Mouse (Mus musculus): ENCODE data around the gene Kcnh1. TPM values are rescaled to one million over a fixed set of nuclear protein-coding genes. Genes with fewer than 3 reads are reported as not detected.

The Kcnh1 gene
- total and polyA plus RNA-seq, 3 experiments = 0.05 TPM; not detected in 2

DNA sequence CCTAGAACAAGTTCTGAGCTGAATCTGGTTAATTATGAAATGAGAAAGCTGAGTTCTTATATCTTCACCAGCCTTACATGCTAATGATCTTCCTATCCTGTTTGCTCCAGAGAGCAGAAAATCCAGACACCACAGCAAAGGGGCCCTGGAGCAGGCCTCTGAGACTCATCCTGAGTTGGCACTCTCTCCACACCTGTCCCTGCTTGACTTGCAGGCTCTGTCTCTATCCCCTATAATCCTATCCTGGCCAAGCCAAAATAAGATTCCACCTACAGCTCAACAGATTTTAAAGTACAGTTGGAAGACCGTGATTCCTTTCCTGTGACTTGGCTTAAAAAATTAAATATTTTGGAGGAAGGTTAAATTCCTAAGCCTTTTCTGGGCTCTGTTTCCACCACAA, 257.9 kb downstream of the Kcnh1 start:
- no peaks in the 10 kb centered on the region for H3K27me3 ChIP-seq (ENCODE audit: insufficient read depth, low read length)
- peaks cover 52% of the 10 kb centered on the region for H3K9me3 ChIP-seq (replicated peaks)
- no peak for TF ChIP-seq POLR2AphosphoS5 (IDR thresholded peaks at IDR 0.05; ENCODE audit: insufficient replicate concordance, low read depth, low read length)
- TF ChIP-seq GATA1 (IDR thresholded peaks at IDR 0.05; ENCODE audit: borderline replicate concordance, low read length) = no peak
- no peak for TF ChIP-seq TAL1 (conservative IDR thresholded peaks at IDR 0.05; ENCODE audit: low read depth, low read length)
- no peak for TF ChIP-seq CTCF (IDR thresholded peaks at IDR 0.05; ENCODE audit: low read depth, low read length)
- no peak for TF ChIP-seq GATA2 (IDR thresholded peaks at IDR 0.05; ENCODE audit: borderline replicate concordance, low read depth, low read length)
- ATAC-seq (ENCODE audit: extremely low read depth, insufficient number of reproducible peaks, low FRiP score, poor library complexity, severe bottlenecking) (no peak), DNase-seq (ENCODE audit: low spot score) (no peak)
- no peaks in the 10 kb centered on the region for H3K4me1 ChIP-seq (ENCODE audit: insufficient read depth, low read depth, low read length)
- no peak overlapping the region for H3K4me3 ChIP-seq (ENCODE audit: low read depth, low read length)
- no peaks in the 10 kb centered on the region for H3K36me3 ChIP-seq (replicated peaks)

DNA sequence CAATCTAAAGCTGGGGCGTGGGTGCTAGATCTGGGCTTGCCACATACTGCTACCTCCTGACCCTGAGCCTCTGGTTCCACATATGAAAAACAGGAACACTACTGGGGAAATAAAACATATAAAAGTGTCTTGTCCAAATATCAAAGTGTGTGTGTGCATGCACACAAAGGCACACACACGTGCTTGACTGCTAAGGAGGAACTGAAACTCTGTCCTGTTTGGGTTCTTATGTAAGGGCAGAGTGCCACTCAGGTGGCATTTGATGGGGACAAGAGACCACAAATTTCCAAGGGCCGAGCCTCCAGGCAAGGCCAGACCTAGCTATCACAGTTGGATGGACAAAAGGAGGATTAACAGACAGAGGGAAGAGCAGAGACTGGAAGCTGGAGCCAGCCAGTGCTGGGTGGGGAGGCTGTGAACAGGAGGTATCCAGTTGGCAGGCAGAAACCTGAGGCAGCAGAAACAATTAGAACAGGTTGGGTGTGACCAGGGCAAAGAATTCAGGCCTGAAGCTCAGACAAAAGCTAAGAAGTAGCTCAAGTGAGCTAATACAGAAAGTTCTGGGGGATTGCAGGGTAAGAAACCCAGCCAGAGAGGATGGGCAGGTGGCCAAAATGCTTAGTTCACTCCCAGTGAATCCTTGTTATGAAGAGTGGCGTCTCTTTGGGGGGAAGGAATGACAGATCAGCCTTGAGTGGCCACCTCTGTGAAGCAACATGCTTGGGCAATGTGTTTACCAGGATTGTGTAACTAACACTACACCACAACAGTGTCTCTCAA, 259.2 kb downstream of the Kcnh1 start:
- H3K4me1 ChIP-seq (ENCODE audit: insufficient read depth, low read depth, low read length) = no peaks in the 10 kb centered on the region
- peaks cover 55% of the 10 kb centered on the region for H3K9me3 ChIP-seq (replicated peaks)
- no peak overlapping the region for H3K4me3 ChIP-seq (ENCODE audit: low read depth, low read length)
- no peaks in the 10 kb centered on the region for H3K27me3 ChIP-seq (ENCODE audit: insufficient read depth, low read length)
- no peak for TF ChIP-seq GATA1 (IDR thresholded peaks at IDR 0.05; ENCODE audit: borderline replicate concordance, low read length)
- TF ChIP-seq CTCF (IDR thresholded peaks at IDR 0.05; ENCODE audit: low read depth, low read length) = no peak
- TF ChIP-seq POLR2AphosphoS5 (IDR thresholded peaks at IDR 0.05; ENCODE audit: insufficient replicate concordance, low read depth, low read length) = no peak
- TF ChIP-seq GATA2 (IDR thresholded peaks at IDR 0.05; ENCODE audit: borderline replicate concordance, low read depth, low read length) = no peak
- TF ChIP-seq TAL1 (conservative IDR thresholded peaks at IDR 0.05; ENCODE audit: low read depth, low read length) = no peak
- no peaks in the 10 kb centered on the region for H3K36me3 ChIP-seq (replicated peaks)
- ATAC-seq (ENCODE audit: extremely low read depth, insufficient number of reproducible peaks, low FRiP score, poor library complexity, severe bottlenecking) (no peak), DNase-seq (ENCODE audit: low spot score) (no peak)

DNA sequence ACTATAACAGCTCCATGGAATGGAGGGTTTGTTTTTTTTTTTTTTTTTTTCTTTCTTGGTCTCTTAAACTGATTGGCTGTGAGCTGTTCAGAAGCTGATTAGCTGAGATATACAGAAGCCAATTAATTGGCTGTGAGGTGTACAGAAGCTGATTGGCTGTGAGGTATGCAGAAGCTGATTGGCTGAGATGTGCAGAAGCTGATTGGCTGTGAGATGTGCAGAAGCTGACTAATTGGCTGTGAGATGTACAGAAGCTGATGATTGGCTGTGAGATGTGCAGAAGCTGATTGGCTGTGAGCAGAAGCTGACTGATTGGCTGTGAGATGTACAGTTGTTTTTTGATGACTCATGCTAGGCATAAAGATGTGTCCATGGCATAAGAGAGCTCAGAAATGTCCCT, 259.9 kb downstream of the Kcnh1 start:
- ATAC-seq (ENCODE audit: extremely low read depth, insufficient number of reproducible peaks, low FRiP score, poor library complexity, severe bottlenecking) = no peak
- no peak for TF ChIP-seq CTCF (IDR thresholded peaks at IDR 0.05; ENCODE audit: low read depth, low read length)
- TF ChIP-seq GATA1 (IDR thresholded peaks at IDR 0.05; ENCODE audit: borderline replicate concordance, low read length) = no peak
- no peak for TF ChIP-seq POLR2AphosphoS5 (IDR thresholded peaks at IDR 0.05; ENCODE audit: insufficient replicate concordance, low read depth, low read length)
- TF ChIP-seq GATA2 (IDR thresholded peaks at IDR 0.05; ENCODE audit: borderline replicate concordance, low read depth, low read length) = no peak
- no peak for TF ChIP-seq TAL1 (conservative IDR thresholded peaks at IDR 0.05; ENCODE audit: low read depth, low read length)
- H3K27me3 ChIP-seq (ENCODE audit: insufficient read depth, low read length) = no peaks in the 10 kb centered on the region

DNA sequence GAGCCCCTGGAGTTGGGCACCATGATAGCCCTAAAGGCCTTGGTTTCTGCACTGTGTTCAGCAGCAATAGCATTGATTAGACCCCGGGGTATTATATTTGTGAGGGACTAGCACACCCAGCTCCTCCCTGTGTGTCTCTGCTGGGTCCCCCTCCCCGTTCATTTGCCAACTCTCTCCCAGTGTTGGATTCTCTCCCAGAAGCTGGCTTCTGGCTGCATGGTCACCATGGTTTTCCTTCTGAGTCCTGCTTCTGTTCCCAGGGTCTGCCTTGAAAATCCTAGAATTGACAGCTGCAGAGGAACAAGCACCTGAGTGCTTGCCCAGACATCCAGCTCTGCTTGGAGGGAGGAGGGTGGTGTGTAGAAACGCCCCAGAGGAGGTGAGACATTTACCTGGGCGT, 261.1 kb downstream of the Kcnh1 start:
- ATAC-seq (ENCODE audit: extremely low read depth, insufficient number of reproducible peaks, low FRiP score, poor library complexity, severe bottlenecking) (no peak), DNase-seq (ENCODE audit: low spot score) (no peak)
- Histone ChIP-seq H3K4me3 (ENCODE audit: low read depth, low read length) (no peak overlapping the region), H3K4me1 (ENCODE audit: insufficient read depth, low read depth, low read length) (no peaks in the 10 kb centered on the region), H3K27me3 (ENCODE audit: insufficient read depth, low read length) (no peaks in the 10 kb centered on the region), H3K9me3 (replicated peaks) (peaks cover 62% of the 10 kb centered on the region), H3K36me3 (replicated peaks) (no peaks in the 10 kb centered on the region)
- no peak for TF ChIP-seq TAL1 (conservative IDR thresholded peaks at IDR 0.05; ENCODE audit: low read depth, low read length)
- TF ChIP-seq CTCF (IDR thresholded peaks at IDR 0.05; ENCODE audit: low read depth, low read length) = no peak
- TF ChIP-seq GATA1 (IDR thresholded peaks at IDR 0.05; ENCODE audit: borderline replicate concordance, low read length) = no peak
- no peak for TF ChIP-seq POLR2AphosphoS5 (IDR thresholded peaks at IDR 0.05; ENCODE audit: insufficient replicate concordance, low read depth, low read length)
- TF ChIP-seq GATA2 (IDR thresholded peaks at IDR 0.05; ENCODE audit: borderline replicate concordance, low read depth, low read length) = no peak

More for the DNA sequence above, 259.9 kb downstream of the Kcnh1 start:
- no peak for DNase-seq (ENCODE audit: low spot score)
- H3K36me3 ChIP-seq (replicated peaks) = no peaks in the 10 kb centered on the region
- no peaks in the 10 kb centered on the region for H3K4me1 ChIP-seq (ENCODE audit: insufficient read depth, low read depth, low read length)
- H3K9me3 ChIP-seq (replicated peaks) = peaks cover 55% of the 10 kb centered on the region
- H3K4me3 ChIP-seq (ENCODE audit: low read depth, low read length) = no peak overlapping the region

DNA sequence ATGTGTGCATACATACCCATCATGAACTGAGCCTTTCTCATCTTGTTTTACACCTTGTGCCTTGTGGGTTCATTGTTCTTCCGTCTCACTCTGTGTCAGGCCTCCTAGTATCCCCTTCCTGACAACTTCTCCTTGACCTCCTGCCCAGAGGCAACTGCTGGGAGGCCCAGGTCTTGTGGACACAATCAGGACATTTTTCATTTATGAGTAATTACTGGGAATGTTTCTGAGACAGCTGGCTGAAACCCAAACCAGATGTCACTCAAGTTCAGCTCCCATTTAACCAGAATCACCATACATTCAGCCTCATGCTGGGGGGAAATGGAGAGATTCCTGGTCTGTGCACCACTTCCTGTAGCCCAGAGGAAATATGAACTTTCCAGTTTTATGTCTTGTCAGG, 263.9 kb downstream of the Kcnh1 start:
- Histone ChIP-seq H3K9me3 (replicated peaks) (peaks cover 66% of the 10 kb centered on the region), H3K36me3 (replicated peaks) (no peaks in the 10 kb centered on the region), H3K4me1 (ENCODE audit: insufficient read depth, low read depth, low read length) (no peaks in the 10 kb centered on the region), H3K4me3 (ENCODE audit: low read depth, low read length) (no peak overlapping the region), H3K27me3 (ENCODE audit: insufficient read depth, low read length) (no peaks in the 10 kb centered on the region)
- ATAC-seq (ENCODE audit: extremely low read depth, insufficient number of reproducible peaks, low FRiP score, poor library complexity, severe bottlenecking) (no peak), DNase-seq (ENCODE audit: low spot score) (no peak)
- no peak for TF ChIP-seq CTCF (IDR thresholded peaks at IDR 0.05; ENCODE audit: low read depth, low read length)
- no peak for TF ChIP-seq TAL1 (conservative IDR thresholded peaks at IDR 0.05; ENCODE audit: low read depth, low read length)
- no peak for TF ChIP-seq POLR2AphosphoS5 (IDR thresholded peaks at IDR 0.05; ENCODE audit: insufficient replicate concordance, low read depth, low read length)
- TF ChIP-seq GATA2 (IDR thresholded peaks at IDR 0.05; ENCODE audit: borderline replicate concordance, low read depth, low read length) = no peak
- no peak for TF ChIP-seq GATA1 (IDR thresholded peaks at IDR 0.05; ENCODE audit: borderline replicate concordance, low read length)

DNA sequence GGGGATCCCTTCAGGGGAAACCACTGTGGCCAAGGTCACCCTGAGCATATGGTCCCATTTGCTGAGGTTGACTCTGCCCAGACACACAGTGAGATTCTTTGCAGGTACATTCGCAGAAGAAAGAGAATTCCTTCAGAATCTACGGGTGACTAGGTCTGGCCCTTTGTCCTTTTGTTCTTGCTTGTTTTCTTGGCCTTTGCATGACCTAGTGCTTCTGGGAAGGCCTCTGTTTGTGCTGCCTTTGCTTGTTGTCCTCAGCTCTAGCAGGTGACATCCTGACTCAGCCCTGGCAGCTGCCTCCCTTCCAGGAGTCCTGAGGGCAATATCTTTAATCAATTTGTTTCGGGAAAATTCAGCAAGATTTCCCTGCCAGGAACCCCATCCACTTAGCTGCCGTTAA, 264.4 kb downstream of the Kcnh1 start:
- ATAC-seq (ENCODE audit: extremely low read depth, insufficient number of reproducible peaks, low FRiP score, poor library complexity, severe bottlenecking) (no peak), DNase-seq (ENCODE audit: low spot score) (no peak)
- Histone ChIP-seq H3K36me3 (replicated peaks) (no peaks in the 10 kb centered on the region), H3K4me1 (ENCODE audit: insufficient read depth, low read depth, low read length) (no peaks in the 10 kb centered on the region), H3K4me3 (ENCODE audit: low read depth, low read length) (no peak overlapping the region), H3K27me3 (ENCODE audit: insufficient read depth, low read length) (no peaks in the 10 kb centered on the region), H3K9me3 (replicated peaks) (peaks cover 68% of the 10 kb centered on the region)
- TF ChIP-seq POLR2AphosphoS5 (IDR thresholded peaks at IDR 0.05; ENCODE audit: insufficient replicate concordance, low read depth, low read length) = no peak
- no peak for TF ChIP-seq TAL1 (conservative IDR thresholded peaks at IDR 0.05; ENCODE audit: low read depth, low read length)
- no peak for TF ChIP-seq GATA1 (IDR thresholded peaks at IDR 0.05; ENCODE audit: borderline replicate concordance, low read length)
- TF ChIP-seq GATA2 (IDR thresholded peaks at IDR 0.05; ENCODE audit: borderline replicate concordance, low read depth, low read length) = no peak
- TF ChIP-seq CTCF (IDR thresholded peaks at IDR 0.05; ENCODE audit: low read depth, low read length) = no peak

Measured in G1E (cell line).